Mouse (Mus musculus) hindbrain, postnatal 0 days (tissue): ENCODE data around the gene Casp7. TPM values are rescaled to one million over a fixed set of nuclear protein-coding genes. Genes with fewer than 3 reads are reported as not detected.

Source experiments
- ATAC-seq: fragments of 200-750 bp; cut with Nextera tagmentation; 2 replicates; pipeline ENCODE4 v1.8.0; 2017; ENCODE audit warnings: mild to moderate bottlenecking, moderate TSS enrichment, moderate library complexity
- DNase-seq: peaks from one replicate; pipeline ENCODE4 v3.0.0-alpha.2; 2015; ENCODE audit warnings: low spot score
- H3K27ac ChIP-seq: fragments of 300-500 bp; sonication (generic); 2 replicates; pipeline ENCODE4 v1.5.1; 2014; ENCODE audit warnings: mild to moderate bottlenecking
- H3K27me3 ChIP-seq: fragments of 300-500 bp; sonication (generic); 2 replicates; pipeline ENCODE4 v1.6.1; 2014; ENCODE audit warnings: low read length, mixed read lengths; ENCODE audit not compliant: insufficient read depth
- H3K36me3 ChIP-seq: fragments of 300-500 bp; sonication (generic); 2 replicates; pipeline ENCODE4 v1.6.1; 2014; ENCODE audit warnings: low read length, mixed read lengths; ENCODE audit not compliant: insufficient read depth
- H3K4me1 ChIP-seq: fragments of 300-500 bp; sonication (generic); 2 replicates; pipeline ENCODE4 v1.6.1; 2014; ENCODE audit warnings: antibody characterized with exemption, low read length, mixed read lengths; ENCODE audit not compliant: insufficient read depth
- H3K4me2 ChIP-seq: fragments of 300-500 bp; sonication (generic); 2 replicates; pipeline ENCODE4 v1.6.1; 2014; ENCODE audit warnings: low read depth, mild to moderate bottlenecking, low read length, moderate library complexity, mixed read lengths
- H3K4me3 ChIP-seq: fragments of 300-500 bp; sonication (generic); 2 replicates; pipeline ENCODE4 v1.5.1; 2014; ENCODE audit warnings: low read length
- H3K9ac ChIP-seq: fragments of 300-500 bp; sonication (generic); replicated peaks from 2 replicates; pipeline ENCODE4 v1.6.1; 2014; ENCODE audit warnings: mild to moderate bottlenecking, low read length, moderate library complexity, mixed read lengths
- H3K9me3 ChIP-seq: fragments of 300-500 bp; sonication (generic); 2 replicates; pipeline ENCODE4 v1.6.1; 2016; ENCODE audit warnings: low read length, mixed read lengths
- CTCF ChIP-seq: IDR thresholded peaks from 2 replicates; pipeline ENCODE4 v1.5.1; 2016; ENCODE audit warnings: antibody characterized with exemption, control low read depth, low read depth
- WGBS: fragments of 180-500 bp; shearing (Covaris S2); extraction: QIAGEN DNeasy Blood & Tissue Kit; methylation state at CpG from one replicate; pipeline ENCODE4 v1.1.7; 2014; 5-methylcytosine and 5-hydroxymethylcytosine counted together
- polyA plus RNA-seq: library from polyadenylated mRNA; unstranded; fragments of >200 nt; fragmentation: Nextera tagmentation; extraction: Ambion mirVana; gene quantifications from 2 replicates; pipeline ENCODE4 v1.2.1, GENCODE M21; 2015
- total RNA-seq: library from RNA; depleted of rRNA; stranded (reverse); fragments of >200 nt; gene quantifications from 2 replicates; pipeline ENCODE4 v1.2.3, GENCODE M21; 2014

The Casp7 gene
- total and polyA plus RNA-seq, 2 experiments from 2014 or later = 17.6 to 28.1 TPM

- WGBS = 85% methylated on average over 5 of the region's 5 CpGs
- ATAC-seq (no peak), DNase-seq (no peak)
- H3K4me2 ChIP-seq = no peak overlapping the region
- no peaks in the 10 kb centered on the region for H3K4me1 ChIP-seq
- H3K4me3 ChIP-seq = no peak overlapping the region
- H3K9me3 ChIP-seq = no peaks in the 10 kb centered on the region
- H3K27ac ChIP-seq = no peak overlapping the region
- H3K36me3 ChIP-seq = no peaks in the 10 kb centered on the region
- H3K9ac ChIP-seq = no peak overlapping the region
- H3K27me3 ChIP-seq = no peaks in the 10 kb centered on the region
- no peak for TF ChIP-seq CTCF
These were observed 54.0 kb downstream of the Casp7 start for GRCm38 (mm10) chr19:56450892-56451291.

- TF ChIP-seq CTCF = no peak
- no peaks in the 10 kb centered on the region for H3K27me3 ChIP-seq
- ATAC-seq (no peak), DNase-seq (no peak)
- H3K4me3 ChIP-seq = no peak overlapping the region
- H3K36me3 ChIP-seq = no peaks in the 10 kb centered on the region
- no peak overlapping the region for H3K27ac ChIP-seq
- WGBS = 61% methylated on average over 4 of the region's 4 CpGs
- no peak overlapping the region for H3K4me2 ChIP-seq
- H3K4me1 ChIP-seq = no peaks in the 10 kb centered on the region
- H3K9me3 ChIP-seq = no peaks in the 10 kb centered on the region
- H3K9ac ChIP-seq = no peak overlapping the region
These were observed 54.9 kb downstream of the Casp7 start for GRCm38 (mm10) chr19:56451867-56452266.

GRCm38 (mm10) chr19:56452421-56452820 lies 55.5 kb downstream of the Casp7 start:
- H3K27ac ChIP-seq = no peak overlapping the region
- 90% methylated on average over 2 of the region's 2 CpGs for WGBS
- H3K9me3 ChIP-seq = no peaks in the 10 kb centered on the region
- H3K36me3 ChIP-seq = no peaks in the 10 kb centered on the region
- no peak overlapping the region for H3K4me2 ChIP-seq
- no peak overlapping the region for H3K4me3 ChIP-seq
- ATAC-seq = no peak
- no peak for DNase-seq
- H3K9ac ChIP-seq = no peak overlapping the region
- H3K27me3 ChIP-seq = no peaks in the 10 kb centered on the region
- TF ChIP-seq CTCF = no peak
- peaks cover 4% of the 10 kb centered on the region; the same call in 1 of the 2 replicates for H3K4me1 ChIP-seq

- H3K36me3 ChIP-seq = no peaks in the 10 kb centered on the region
- H3K4me1 ChIP-seq = peaks cover 4% of the 10 kb centered on the region; the same call in 1 of the 2 replicates
- WGBS = 73% methylated on average over 4 of the region's 4 CpGs
- no peak overlapping the region for H3K4me3 ChIP-seq
- no peak overlapping the region for H3K27ac ChIP-seq
- TF ChIP-seq CTCF = no peak
- DNase-seq (no peak), ATAC-seq (no peak)
- no peak overlapping the region for H3K9ac ChIP-seq
- H3K9me3 ChIP-seq = no peaks in the 10 kb centered on the region
- no peaks in the 10 kb centered on the region for H3K27me3 ChIP-seq
- no peak overlapping the region for H3K4me2 ChIP-seq
These were observed 57.9 kb downstream of the Casp7 start for GRCm38 (mm10) chr19:56454862-56455261.

GRCm38 (mm10) chr19:56455369-56455768 lies 58.4 kb downstream of the Casp7 start:
- 26% methylated on average over 2 of the region's 2 CpGs for WGBS
- Histone ChIP-seq H3K9me3 (no peaks in the 10 kb centered on the region), H3K36me3 (no peaks in the 10 kb centered on the region), H3K27ac (no peak overlapping the region), H3K4me3 (no peak overlapping the region), H3K4me1 (peaks cover 4% of the 10 kb centered on the region; the same call in 1 of the 2 replicates), H3K27me3 (no peaks in the 10 kb centered on the region), H3K4me2 (no peak overlapping the region), H3K9ac (no peak overlapping the region)
- DNase-seq (no peak), ATAC-seq (no peak)
- TF ChIP-seq CTCF = no peak

GRCm38 (mm10) chr19:56457569-56457968 lies 60.6 kb downstream of the Casp7 start:
- H3K27ac ChIP-seq = no peak overlapping the region
- no peaks in the 10 kb centered on the region for H3K27me3 ChIP-seq
- no peak overlapping the region for H3K4me3 ChIP-seq
- no peak overlapping the region for H3K9ac ChIP-seq
- ATAC-seq = no peak
- DNase-seq = no peak
- H3K36me3 ChIP-seq = no peaks in the 10 kb centered on the region
- no peak overlapping the region for H3K4me2 ChIP-seq
- H3K4me1 ChIP-seq = peaks cover 4% of the 10 kb centered on the region; the same call in 1 of the 2 replicates
- H3K9me3 ChIP-seq = no peaks in the 10 kb centered on the region
- WGBS = 91% methylated on average over 4 of the region's 4 CpGs
- no peak for TF ChIP-seq CTCF

GRCm38 (mm10) chr19:56459154-56460050 lies 62.5 kb downstream of the Casp7 start:
- no peak overlapping the region for H3K4me2 ChIP-seq
- no peaks in the 10 kb centered on the region for H3K27me3 ChIP-seq
- peaks cover 4% of the 10 kb centered on the region; the same call in 1 of the 2 replicates for H3K4me1 ChIP-seq
- no peak for TF ChIP-seq CTCF
- no peaks in the 10 kb centered on the region for H3K9me3 ChIP-seq
- no peaks in the 10 kb centered on the region for H3K36me3 ChIP-seq
- no peak for ATAC-seq
- H3K4me3 ChIP-seq = no peak overlapping the region
- H3K9ac ChIP-seq = no peak overlapping the region
- H3K27ac ChIP-seq = no peak overlapping the region
- DNase-seq = no peak
- WGBS = 64% methylated on average over 10 of the region's 10 CpGs
